Mouse (Mus musculus) myocyte (in vitro differentiated cells): ENCODE measurements around the gene Samd1.

ENCODE experiments used
- CEBPB ChIP-seq: IDR thresholded peaks from 2 replicates; pipeline ENCODE4 v1.6.1; 2011; ENCODE audit warnings: mild to moderate bottlenecking, moderate library complexity; ENCODE audit not compliant: poor library complexity, insufficient read depth, severe bottlenecking
- MAX ChIP-seq: IDR thresholded peaks from one replicate; pipeline ENCODE4 v1.6.1; 2011; ENCODE audit warnings: low read depth, mild to moderate bottlenecking, control low read depth
- MYOG ChIP-seq, 3 experiments: IDR thresholded peaks; one replicate each; pipeline ENCODE4 v1.6.1; 2011; ENCODE audit warnings: control low read depth in 2 of 3, low read depth in 2 of 3, mild to moderate bottlenecking in 2 of 3; ENCODE audit not compliant: insufficient read length in 2 of 3, control insufficient read depth in 1 of 3, insufficient read depth in 1 of 3
- POLR2A ChIP-seq: IDR thresholded peaks from one replicate; pipeline ENCODE4 v1.6.1; 2011; ENCODE audit warnings: low read depth, mild to moderate bottlenecking, control low read depth, moderate library complexity; ENCODE audit not compliant: insufficient read length

- TF ChIP-seq MYOG (IDR thresholded peaks at IDR 0.05; ENCODE audit: control insufficient read depth in 1 of 3, insufficient read depth in 1 of 3, insufficient read length in 2 of 3, low read depth in 2 of 3) (peak; percentile 44 to 98 (median 89)), MAX (no peak), CEBPB (no peak), POLR2A (no peak)
These were observed 17.2 kb upstream of the Samd1 start for GRCm38 (mm10) chr8:83980250-83980649.
